Mouse (Mus musculus): ENCODE data around the gene Cdc42ep3.
A peak's percentile ranks its signal among the peaks of the same experiment; 100 is the strongest.

The Cdc42ep3 gene

GRCm38 (mm10) chr17:79354444-79355270, at the start of gene Cdc42ep3:
Gene Cdc42ep3 (minus strand): TSS chr17:79355091.
- peak; percentile 84 for DNase-seq (ENCODE audit: low spot score)

- DNase-seq (ENCODE audit: low spot score) = no peak
Measured at GRCm38 (mm10) chr17:79400356-79400755, 45.5 kb upstream of the Cdc42ep3 start.

- no peak for DNase-seq (ENCODE audit: low spot score)
Measured at GRCm38 (mm10) chr17:79398416-79398815, 43.5 kb upstream of the Cdc42ep3 start.

GRCm38 (mm10) chr17:79394799-79395198, 39.9 kb upstream of the Cdc42ep3 start:
- no peak for DNase-seq (ENCODE audit: low spot score)

GRCm38 (mm10) chr17:79393886-79394285, 39.0 kb upstream of the Cdc42ep3 start:
- no peak for DNase-seq (ENCODE audit: low spot score)

GRCm38 (mm10) chr17:79387465-79388066, 32.7 kb upstream of the Cdc42ep3 start:
- DNase-seq (ENCODE audit: low spot score) = no peak

- DNase-seq (ENCODE audit: low spot score) = no peak
Measured at GRCm38 (mm10) chr17:79381485-79381884, 26.6 kb upstream of the Cdc42ep3 start.

- no peak for DNase-seq (ENCODE audit: low spot score)
Measured at GRCm38 (mm10) chr17:79379191-79379590, 24.3 kb upstream of the Cdc42ep3 start.

- no peak for DNase-seq (ENCODE audit: low spot score)
Measured at GRCm38 (mm10) chr17:79376434-79377210, 21.7 kb upstream of the Cdc42ep3 start.

- no peak for DNase-seq (ENCODE audit: low spot score)
Measured at GRCm38 (mm10) chr17:79372973-79373372, 18.1 kb upstream of the Cdc42ep3 start.

- DNase-seq (ENCODE audit: low spot score) = no peak
Measured at GRCm38 (mm10) chr17:79364749-79365450, 10.0 kb upstream of the Cdc42ep3 start.

- DNase-seq (ENCODE audit: low spot score) = no peak
Measured at GRCm38 (mm10) chr17:79356071-79356601, 1.2 kb upstream of the Cdc42ep3 start.

- DNase-seq (ENCODE audit: low spot score) = peak; percentile 72
Measured at GRCm38 (mm10) chr17:79355271-79355991, 540 bp upstream of the Cdc42ep3 start.

- DNase-seq (ENCODE audit: low spot score) = no peak
Measured at GRCm38 (mm10) chr17:79354174-79354443, 782 bp downstream of the Cdc42ep3 start.

GRCm38 (mm10) chr17:79353446-79354173, 1.3 kb downstream of the Cdc42ep3 start:
- DNase-seq (ENCODE audit: low spot score) = no peak

- DNase-seq (ENCODE audit: low spot score) = no peak
Measured at GRCm38 (mm10) chr17:79350751-79351191, 4.1 kb downstream of the Cdc42ep3 start.

- no peak for DNase-seq (ENCODE audit: low spot score)
Measured at GRCm38 (mm10) chr17:79349371-79349770, 5.5 kb downstream of the Cdc42ep3 start.

- DNase-seq (ENCODE audit: low spot score) = no peak
Measured at GRCm38 (mm10) chr17:79347920-79348589, 6.8 kb downstream of the Cdc42ep3 start.

GRCm38 (mm10) chr17:79347291-79347690, 7.6 kb downstream of the Cdc42ep3 start:
- no peak for DNase-seq (ENCODE audit: low spot score)
